Mouse (Mus musculus) embryonic facial prominence, embryonic 11.5 days (tissue): Measurements from ENCODE around the gene Gm20388. TPM values are rescaled to one million over a fixed set of nuclear protein-coding genes. Genes with fewer than 3 reads are reported as not detected.
A peak's percentile ranks its signal among the peaks of the same experiment; 100 is the strongest.

ENCODE experiments used
- ATAC-seq: fragments of 200-750 bp; cut with Nextera tagmentation; replicated peaks from 2 replicates; pipeline ENCODE4 v1.8.0; 2017; ENCODE audit warnings: low read depth; ENCODE audit not compliant: insufficient number of reproducible peaks, low FRiP score, low TSS enrichment
- DNase-seq: peaks from one replicate; pipeline ENCODE4 v3.0.0-alpha.2; 2015; ENCODE audit warnings: low spot score
- H3K27ac ChIP-seq: fragments of 300-500 bp; sonication (generic); replicated peaks from 2 replicates; pipeline ENCODE4 v1.5.1; 2014; ENCODE audit warnings: mild to moderate bottlenecking, low read depth, low read length, control low read depth
- H3K27me3 ChIP-seq: fragments of 300-500 bp; sonication (generic); 2 replicates; pipeline ENCODE4 v1.6.1; 2014; ENCODE audit warnings: mild to moderate bottlenecking, low read length, moderate library complexity, mixed read lengths; ENCODE audit not compliant: control insufficient read depth, insufficient read depth
- H3K36me3 ChIP-seq: fragments of 300-500 bp; sonication (generic); replicated peaks from 2 replicates; pipeline ENCODE4 v1.6.1; 2014; ENCODE audit warnings: low read depth, mild to moderate bottlenecking, low read length, moderate library complexity, mixed read lengths; ENCODE audit not compliant: control insufficient read depth, insufficient read depth
- H3K4me1 ChIP-seq: fragments of 300-500 bp; sonication (generic); 2 replicates; pipeline ENCODE4 v1.6.1; 2014; ENCODE audit warnings: low read length, mixed read lengths; ENCODE audit not compliant: control insufficient read depth, insufficient read depth
- H3K4me2 ChIP-seq: fragments of 300-500 bp; sonication (generic); 2 replicates; pipeline ENCODE4 v1.6.1; 2014; ENCODE audit warnings: low read depth, mild to moderate bottlenecking, control low read depth, low read length, moderate library complexity
- H3K4me3 ChIP-seq: fragments of 300-500 bp; sonication (generic); 2 replicates; pipeline ENCODE4 v1.5.1; 2014; ENCODE audit warnings: low read depth, low read length, control low read depth
- H3K9ac ChIP-seq: fragments of 300-500 bp; sonication (generic); replicated peaks from 2 replicates; pipeline ENCODE4 v1.6.1; 2014; ENCODE audit warnings: mild to moderate bottlenecking, control low read depth, low read length
- H3K9me3 ChIP-seq: fragments of 300-500 bp; sonication (generic); replicated peaks from 2 replicates; pipeline ENCODE4 v1.6.1; 2016; ENCODE audit warnings: mild to moderate bottlenecking, low read length, inconsistent platforms, mixed read lengths; ENCODE audit not compliant: control insufficient read depth
- WGBS: fragments of 180-500 bp; shearing (Covaris S2); extraction: QIAGEN DNeasy Blood & Tissue Kit; methylation state at CpG from one replicate; pipeline ENCODE4 v1.1.7; 2014; 5-methylcytosine and 5-hydroxymethylcytosine counted together
- polyA plus RNA-seq: library from polyadenylated mRNA; unstranded; fragments of >200 nt; fragmentation: Nextera tagmentation; extraction: Ambion mirVana; gene quantifications from 2 replicates; pipeline ENCODE4 v1.2.1, GENCODE M21; 2014

Gene Gm20388
- polyA plus RNA-seq, 1 experiment from 2014 or later, result 3.1 TPM

DNA sequence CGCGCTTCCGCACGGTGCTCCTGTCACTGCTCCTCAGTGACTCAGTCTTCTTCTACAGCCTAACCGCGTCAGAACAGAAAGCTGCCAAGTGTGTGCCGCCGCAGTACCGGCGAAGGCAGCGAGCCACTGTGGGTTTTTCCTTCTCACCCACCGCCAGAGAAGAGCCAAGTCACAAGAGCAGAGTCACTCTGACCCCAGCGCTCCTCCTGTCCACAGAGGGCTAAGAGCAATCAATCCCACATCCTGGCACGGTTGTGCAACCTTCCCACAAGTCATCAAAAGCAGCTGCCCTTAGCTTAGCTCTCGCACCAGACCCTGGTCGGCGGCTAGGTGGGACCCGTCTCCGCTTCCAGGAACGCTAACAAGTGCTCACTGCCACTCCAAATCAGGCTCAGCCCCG lies 1659.7 kb downstream of the Gm20388 start:
- H3K9me3 ChIP-seq, result no peaks in the 10 kb centered on the region
- no peaks in the 10 kb centered on the region for H3K27me3 ChIP-seq
- H3K27ac ChIP-seq, result no peak overlapping the region
- H3K36me3 ChIP-seq, result no peaks in the 10 kb centered on the region
- H3K4me2 ChIP-seq, result no peak overlapping the region
- H3K4me3 ChIP-seq, result no peak overlapping the region
- DNase-seq (no peak), ATAC-seq (no peak)
- H3K4me1 ChIP-seq, result no peaks in the 10 kb centered on the region
- WGBS, result 82% methylated on average over 21 of the region's 21 CpGs
- no peak overlapping the region for H3K9ac ChIP-seq

DNA sequence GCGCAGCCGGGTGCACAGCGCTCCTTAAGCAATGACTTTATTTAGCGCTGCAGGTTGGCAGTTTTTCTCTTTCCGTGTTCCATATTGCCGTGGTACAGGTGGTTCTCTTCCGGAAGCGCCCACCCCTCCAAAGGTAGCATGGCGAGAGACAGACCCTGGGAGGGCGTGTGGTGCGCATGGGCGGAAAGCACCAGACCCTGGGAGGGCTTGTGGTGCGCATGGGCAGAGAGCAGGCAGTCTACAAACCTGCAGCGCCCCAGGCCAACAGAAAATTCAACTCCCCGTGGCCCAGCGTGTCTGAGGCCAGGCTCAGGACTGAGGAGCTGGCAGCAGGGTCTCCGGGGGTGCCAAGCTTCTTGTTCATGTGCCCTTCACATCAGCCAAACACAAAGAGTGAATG lies 1660.2 kb downstream of the Gm20388 start:
- H3K4me3 ChIP-seq, result no peak overlapping the region
- H3K4me2 ChIP-seq, result no peak overlapping the region
- no peaks in the 10 kb centered on the region for H3K27me3 ChIP-seq
- WGBS, result 80% methylated on average over 17 of the region's 17 CpGs
- no peak for DNase-seq
- H3K27ac ChIP-seq, result no peak overlapping the region
- H3K9ac ChIP-seq, result no peak overlapping the region
- no peak for ATAC-seq
- H3K9me3 ChIP-seq, result no peaks in the 10 kb centered on the region
- no peaks in the 10 kb centered on the region for H3K36me3 ChIP-seq
- no peaks in the 10 kb centered on the region for H3K4me1 ChIP-seq

DNA sequence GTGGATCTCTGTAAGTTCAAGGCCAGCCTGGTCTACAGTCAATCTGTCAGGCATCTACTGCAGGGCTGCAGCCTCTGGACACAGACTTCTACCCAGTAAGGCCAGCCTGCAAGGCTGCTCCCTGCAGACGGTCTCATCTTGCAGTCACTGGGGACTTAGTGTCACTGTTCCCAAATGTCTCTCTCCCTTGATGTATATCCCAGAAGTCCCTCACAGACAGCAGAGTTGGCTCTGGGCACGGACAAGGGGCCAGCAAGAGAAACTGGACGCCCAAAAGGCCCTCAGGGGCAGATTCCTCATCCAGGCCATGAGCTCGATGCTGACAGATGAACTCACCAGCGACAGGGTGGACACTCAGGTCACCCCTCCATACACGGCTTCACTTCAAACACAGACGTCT lies 1661.5 kb downstream of the Gm20388 start:
- H3K9me3 ChIP-seq, result no peaks in the 10 kb centered on the region
- H3K36me3 ChIP-seq, result no peaks in the 10 kb centered on the region
- ATAC-seq (no peak), DNase-seq (no peak)
- no peak overlapping the region for H3K9ac ChIP-seq
- peaks cover 2% of the 10 kb centered on the region for H3K4me1 ChIP-seq
- H3K27me3 ChIP-seq, result no peaks in the 10 kb centered on the region
- WGBS, result 68% methylated on average over 7 of the region's 7 CpGs
- H3K4me3 ChIP-seq, result no peak overlapping the region
- H3K4me2 ChIP-seq, result no peak overlapping the region
- no peak overlapping the region for H3K27ac ChIP-seq

DNA sequence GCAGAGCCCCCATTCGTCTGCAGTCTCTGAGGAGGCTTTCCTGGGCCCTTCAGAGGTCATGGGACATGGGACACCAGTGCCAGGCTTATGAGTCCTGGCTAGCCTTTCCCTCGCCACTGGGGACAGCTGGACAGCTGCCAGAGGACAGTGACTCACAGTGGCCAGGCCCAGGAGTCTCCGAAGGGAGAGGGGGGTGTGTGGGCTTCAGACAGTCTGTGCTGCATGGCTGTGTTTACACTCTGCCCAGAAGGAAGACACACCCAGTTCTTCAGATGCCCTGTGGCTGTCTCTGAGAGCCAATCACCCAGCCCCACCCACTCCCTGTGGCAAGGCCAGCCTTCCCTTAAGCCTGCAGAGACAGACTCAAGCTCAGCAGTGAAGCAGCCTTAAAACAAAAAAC lies 1662.6 kb downstream of the Gm20388 start:
- peaks cover 3% of the 10 kb centered on the region for H3K4me1 ChIP-seq
- H3K4me3 ChIP-seq, result no peak overlapping the region
- H3K36me3 ChIP-seq, result no peaks in the 10 kb centered on the region
- ATAC-seq, result 0 out of 2 replicates have a peak, but pooled peaks have one; percentile 29
- H3K27ac ChIP-seq, result no peak overlapping the region
- 52% methylated on average over 3 of the region's 3 CpGs for WGBS
- H3K4me2 ChIP-seq, result no peak overlapping the region
- H3K27me3 ChIP-seq, result no peaks in the 10 kb centered on the region
- no peak for DNase-seq
- H3K9ac ChIP-seq, result no peak overlapping the region
- H3K9me3 ChIP-seq, result no peaks in the 10 kb centered on the region

DNA sequence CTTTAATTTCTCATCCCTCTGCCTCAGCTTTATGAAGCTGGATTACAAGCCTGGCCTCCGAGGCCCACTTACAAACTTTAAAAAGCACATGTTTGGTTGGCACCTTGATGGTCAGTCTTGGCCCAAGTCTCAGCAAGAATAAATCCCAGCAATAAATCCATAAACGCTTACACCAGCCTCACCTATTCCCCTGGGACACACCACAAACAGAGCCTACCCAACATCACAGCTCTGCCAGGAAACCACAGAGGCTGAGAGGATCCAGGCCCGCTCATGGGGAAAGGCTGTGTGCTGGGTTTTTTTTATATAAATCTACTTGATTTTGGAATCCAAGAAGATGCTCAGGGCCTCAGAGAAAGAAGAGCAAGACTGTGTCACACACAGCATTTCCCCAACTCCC lies 1665.0 kb downstream of the Gm20388 start:
- no peak for ATAC-seq
- Histone ChIP-seq H3K4me1 (peaks cover 3% of the 10 kb centered on the region), H3K4me3 (no peak overlapping the region), H3K27me3 (no peaks in the 10 kb centered on the region), H3K4me2 (no peak overlapping the region), H3K27ac (no peak overlapping the region), H3K36me3 (no peaks in the 10 kb centered on the region), H3K9ac (no peak overlapping the region), H3K9me3 (no peaks in the 10 kb centered on the region)
- no peak for DNase-seq
- WGBS, result 78% methylated on average over 3 of the region's 3 CpGs

DNA sequence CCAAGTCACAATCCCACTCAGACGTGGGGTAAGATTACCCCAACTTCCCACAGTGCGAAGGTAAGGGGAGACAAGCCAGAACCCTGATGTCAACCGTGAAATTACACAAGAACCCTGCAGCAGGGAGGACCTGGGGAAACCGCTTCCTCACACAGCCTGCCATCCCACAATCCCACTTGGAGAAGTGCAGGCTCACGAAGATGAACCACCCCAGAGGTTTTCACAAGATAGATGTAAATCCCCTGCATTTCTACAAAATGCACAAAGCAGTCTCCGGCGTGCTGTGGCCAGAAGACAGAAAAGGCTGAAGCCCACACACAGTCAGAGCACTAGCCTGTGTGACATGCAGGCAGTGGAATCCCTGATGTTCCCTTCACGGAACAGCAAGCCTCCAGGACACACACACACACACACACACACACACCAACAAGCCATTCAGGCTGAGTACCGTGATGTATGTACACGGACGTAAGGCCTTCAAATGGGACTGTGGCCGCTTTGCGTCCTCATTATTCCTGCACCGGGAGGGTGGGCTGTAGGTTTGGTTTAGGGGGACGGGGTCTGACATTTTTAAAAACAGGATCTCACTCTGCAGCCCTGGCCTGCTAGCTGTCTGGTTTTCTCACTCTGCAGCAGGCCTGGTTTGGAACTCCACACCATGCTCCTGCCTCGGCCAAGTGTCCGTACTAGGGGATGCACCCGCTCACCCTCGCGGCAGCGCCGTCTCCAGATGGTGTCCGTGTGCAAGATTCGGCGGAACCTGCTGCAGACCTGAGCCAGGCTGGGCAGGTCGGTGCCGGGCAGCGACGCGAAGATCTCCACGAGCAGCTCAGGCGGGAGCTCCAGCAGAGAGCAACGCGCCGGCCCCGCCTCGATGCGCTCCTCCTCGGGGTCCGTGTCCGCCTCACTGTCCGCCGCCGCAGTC lies 1667.4 kb downstream of the Gm20388 start:
- ATAC-seq (peak; percentile 71), DNase-seq (peak; percentile 34)
- peak overlapping the region; percentile 85 for H3K4me3 ChIP-seq
- no peak overlapping the region; the same call in 1 of the 2 replicates for H3K27ac ChIP-seq
- H3K4me2 ChIP-seq, result peak overlapping the region; percentile 82
- H3K36me3 ChIP-seq, result no peaks in the 10 kb centered on the region
- 2% methylated on average over 44 of the region's 44 CpGs for WGBS
- no peaks in the 10 kb centered on the region for H3K27me3 ChIP-seq
- H3K9ac ChIP-seq, result peak overlapping the region; percentile 85
- H3K4me1 ChIP-seq, result peaks cover 3% of the 10 kb centered on the region
- no peaks in the 10 kb centered on the region for H3K9me3 ChIP-seq

DNA sequence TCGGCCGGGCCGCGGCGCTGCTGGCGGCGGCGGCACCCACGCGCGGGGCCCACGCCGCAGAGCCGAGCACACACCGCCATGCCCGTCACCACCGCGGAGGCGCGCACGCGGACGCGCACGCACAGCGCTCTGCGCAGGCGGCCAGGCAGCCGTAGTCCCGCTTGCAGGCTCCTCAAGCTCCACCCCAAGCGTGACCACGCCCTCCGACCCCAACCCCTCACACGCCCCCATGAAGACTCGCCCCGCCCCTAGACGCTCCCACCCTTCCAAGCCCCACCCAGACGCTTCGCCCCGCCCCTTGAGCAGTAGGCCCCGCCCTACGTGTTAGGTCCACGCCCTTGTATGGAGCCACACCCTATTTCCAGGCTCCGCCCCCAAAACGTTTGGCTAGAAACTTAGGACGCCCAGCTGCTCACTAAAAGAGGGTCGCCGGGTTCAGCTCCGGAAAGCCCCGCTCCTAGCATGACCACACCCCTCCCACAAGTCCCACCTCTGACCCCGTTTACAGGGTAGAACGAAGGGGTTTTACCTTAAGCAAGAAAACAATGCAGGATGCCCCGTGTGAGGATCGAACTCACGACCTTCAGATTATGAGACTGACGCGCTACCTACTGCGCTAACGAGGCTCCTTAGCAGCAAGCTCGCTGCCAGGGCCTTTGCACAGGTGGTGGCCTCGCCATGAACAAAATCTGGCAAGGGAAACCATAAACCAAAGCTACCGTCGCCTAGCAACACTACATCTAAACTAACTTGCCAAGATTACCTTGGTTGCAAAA lies 1668.2 kb downstream of the Gm20388 start, which contains the start of gene Fbxo31:
Gene Fbxo31, minus strand, starts transcription at position 131 of the 776 bp plus-strand sequence.
- no peaks in the 10 kb centered on the region for H3K9me3 ChIP-seq
- H3K27me3 ChIP-seq, result no peaks in the 10 kb centered on the region
- WGBS, result 1% methylated on average over 63 of the region's 63 CpGs
- peak; percentile 88 for ATAC-seq
- peak within 1 kb of the TSS; percentile 85 for H3K4me3 ChIP-seq
- H3K9ac ChIP-seq, result peak within 1 kb of the TSS; percentile 85
- H3K4me2 ChIP-seq, result peak within 1 kb of the TSS; percentile 82
- peak; percentile 96 for DNase-seq
- no peak within 1 kb of the TSS; the same call in 1 of the 2 replicates for H3K27ac ChIP-seq
- H3K36me3 ChIP-seq, result no peaks in the 10 kb centered on the region
- H3K4me1 ChIP-seq, result peaks cover 3% of the 10 kb centered on the region

DNA sequence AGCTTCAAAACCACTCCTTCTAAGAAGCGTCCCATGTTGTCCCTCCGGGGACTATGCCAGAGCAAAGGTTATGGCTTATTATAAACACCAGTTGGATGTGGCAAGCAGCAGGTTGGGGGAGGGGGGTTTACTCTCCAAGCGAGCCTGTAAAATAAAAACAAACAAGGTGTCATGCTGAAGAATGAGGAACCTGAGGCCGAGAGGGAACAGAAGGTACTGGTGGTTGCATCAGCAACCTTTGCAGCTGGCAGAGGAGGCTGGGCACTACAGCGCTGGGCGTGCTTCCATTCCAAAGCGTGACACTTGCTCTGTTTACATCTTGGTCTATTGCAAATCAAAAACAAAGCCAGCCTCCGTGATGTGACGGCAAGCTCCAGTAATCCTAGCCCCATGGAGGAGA lies 1669.8 kb downstream of the Gm20388 start:
- Histone ChIP-seq H3K4me2 (no peak overlapping the region), H3K4me1 (peaks cover 3% of the 10 kb centered on the region), H3K27ac (no peak overlapping the region), H3K36me3 (no peaks in the 10 kb centered on the region), H3K9me3 (no peaks in the 10 kb centered on the region), H3K27me3 (no peaks in the 10 kb centered on the region), H3K4me3 (no peak overlapping the region), H3K9ac (no peak overlapping the region)
- ATAC-seq (no peak), DNase-seq (no peak)
- 31% methylated on average over 9 of the region's 9 CpGs for WGBS
